Mouse (Mus musculus): Measurements from ENCODE around the gene Naaladl1.

DNA sequence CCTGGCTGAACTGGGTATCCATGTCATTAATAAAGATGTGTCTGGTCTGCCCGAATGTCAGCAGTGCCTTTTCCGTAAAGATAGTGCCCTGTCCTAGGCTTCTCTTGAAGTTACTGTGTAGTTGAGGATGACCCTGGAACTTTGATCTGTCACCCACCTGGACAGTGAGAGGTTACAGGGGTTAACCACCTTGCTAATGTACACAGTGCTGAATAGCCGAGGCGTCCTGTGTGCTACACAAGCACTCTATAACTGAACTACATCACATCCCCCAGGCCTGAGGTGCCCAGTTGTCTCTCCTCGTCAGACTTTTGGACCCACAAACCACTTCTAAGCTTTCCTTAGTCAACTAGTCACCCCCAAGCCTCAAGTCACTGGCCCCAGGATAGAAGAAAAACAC lies 43.2 kb upstream of the Naaladl1 start:
- no peak for TF ChIP-seq POLR2A (IDR thresholded peaks at IDR 0.05; ENCODE audit: control insufficient read depth, extremely low read depth, insufficient read depth, low read length, poor library complexity)
- no peak for TF ChIP-seq CTCF (IDR thresholded peaks at IDR 0.05; ENCODE audit: borderline replicate concordance, control insufficient read depth, extremely low read depth, insufficient read depth, low read length, poor library complexity)
